Mouse (Mus musculus) ES-Bruce4 (cell line): Measurements from ENCODE around the gene Hspa12a.

Experiments
- CTCF ChIP-seq: IDR thresholded peaks from one replicate; pipeline ENCODE4 v1.8.1; 2011; ENCODE audit warnings: low read depth, low read length
- EP300 ChIP-seq: IDR thresholded peaks from 2 replicates; pipeline ENCODE4 v1.6.1; 2011; ENCODE audit warnings: low read depth, low read length; ENCODE audit not compliant: insufficient read depth
- POLR2A ChIP-seq: IDR thresholded peaks from one replicate; pipeline ENCODE4 v1.8.1; 2011; ENCODE audit warnings: low read length; ENCODE audit not compliant: insufficient read depth

DNA sequence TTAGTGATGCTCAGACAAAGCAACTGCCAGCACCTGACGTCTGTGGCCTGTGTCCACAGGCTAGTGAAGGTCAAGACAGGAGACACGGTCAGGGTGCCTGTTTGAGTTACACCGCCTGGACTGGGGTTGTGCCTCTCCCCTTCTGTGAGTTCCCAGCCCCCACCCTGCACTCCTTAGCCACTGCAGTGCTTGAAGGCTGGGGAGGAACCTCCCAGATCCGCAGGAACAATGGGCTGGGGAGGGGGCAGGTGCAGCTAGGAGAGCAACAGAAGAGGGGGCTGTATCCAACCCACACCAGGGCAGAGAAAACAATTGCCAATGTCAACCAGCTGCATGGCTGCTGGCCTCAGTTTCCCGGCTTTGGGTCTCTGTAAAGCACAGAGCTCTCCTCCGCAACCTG is 84.1 kb downstream of the Hspa12a start:
- no peak for TF ChIP-seq EP300
- no peak for TF ChIP-seq POLR2A
- no peak for TF ChIP-seq CTCF
